Mouse (Mus musculus): ENCODE measurements around the gene Spry2.

GRCm38 (mm10) chr14:105890516-105891231 is 5.9 kb downstream of the Spry2 start:
- TF ChIP-seq CTCF (IDR thresholded peaks at IDR 0.05; ENCODE audit: borderline replicate concordance, insufficient read depth, low read length) (no peak), POLR2A (IDR thresholded peaks at IDR 0.05; ENCODE audit: low read depth, low read length) (no peak; the same call in 1 of the 2 replicates)
